Mouse (Mus musculus) embryonic facial prominence, embryonic 12.5 days (tissue): ENCODE measurements at regions not wholly inside any gene's neighbourhood (a gene's known extent, or its start where the extent isn't known, plus 50 kb on each side); places are given as distances from the start of the nearest gene placed in this dataset.

Experiments
- ATAC-seq: fragments of 200-750 bp; cut with Nextera tagmentation; 2 replicates; pipeline ENCODE4 v1.8.0; 2017; ENCODE audit not compliant: insufficient number of reproducible peaks, insufficient read depth, low FRiP score, low TSS enrichment
- H3K27ac ChIP-seq: fragments of 300-500 bp; sonication (generic); 2 replicates; pipeline ENCODE4 v1.5.1; 2016; ENCODE audit warnings: mild to moderate bottlenecking
- H3K27me3 ChIP-seq: fragments of 300-500 bp; sonication (generic); 2 replicates; pipeline ENCODE4 v1.6.1; 2016; ENCODE audit warnings: mild to moderate bottlenecking, moderate library complexity
- H3K36me3 ChIP-seq: fragments of 300-500 bp; sonication (generic); 2 replicates; pipeline ENCODE4 v1.6.1; 2016; ENCODE audit warnings: mild to moderate bottlenecking
- H3K4me1 ChIP-seq: fragments of 300-500 bp; sonication (generic); 2 replicates; pipeline ENCODE4 v1.6.1; 2016
- H3K4me2 ChIP-seq: fragments of 300-500 bp; sonication (generic); replicated peaks from 2 replicates; pipeline ENCODE4 v1.6.1; 2016; ENCODE audit warnings: mild to moderate bottlenecking, moderate library complexity
- H3K4me3 ChIP-seq: fragments of 300-500 bp; sonication (generic); 2 replicates; pipeline ENCODE4 v1.5.1; 2016; ENCODE audit warnings: mild to moderate bottlenecking
- H3K9ac ChIP-seq: fragments of 300-500 bp; sonication (generic); 2 replicates; pipeline ENCODE4 v1.6.1; 2016; ENCODE audit warnings: mild to moderate bottlenecking, moderate library complexity
- H3K9me3 ChIP-seq: fragments of 300-500 bp; sonication (generic); 2 replicates; pipeline ENCODE4 v1.6.1; 2016; ENCODE audit warnings: mild to moderate bottlenecking, moderate library complexity
- WGBS: fragments of 180-500 bp; shearing (Covaris S2); methylation state at CpG from one replicate; pipeline ENCODE4 v1.1.7; 2016; 5-methylcytosine and 5-hydroxymethylcytosine counted together

GRCm38 (mm10) chr1:77202948-77203347, 311.9 kb downstream of the Epha4 start:
- Histone ChIP-seq H3K9me3 (no peaks in the 10 kb centered on the region), H3K36me3 (no peaks in the 10 kb centered on the region), H3K27ac (no peak overlapping the region), H3K4me2 (no peak overlapping the region), H3K27me3 (no peaks in the 10 kb centered on the region), H3K9ac (no peak overlapping the region), H3K4me3 (no peak overlapping the region), H3K4me1 (no peaks in the 10 kb centered on the region)
- WGBS: 73% methylated on average over 4 of the region's 4 CpGs
- ATAC-seq: no peak

GRCm38 (mm10) chr1:77206535-77206934, 308.4 kb downstream of the Epha4 start:
- Histone ChIP-seq H3K27ac (no peak overlapping the region), H3K9ac (no peak overlapping the region), H3K27me3 (no peaks in the 10 kb centered on the region), H3K4me3 (no peak overlapping the region), H3K9me3 (no peaks in the 10 kb centered on the region), H3K36me3 (no peaks in the 10 kb centered on the region), H3K4me1 (no peaks in the 10 kb centered on the region), H3K4me2 (no peak overlapping the region)
- no peak for ATAC-seq
- WGBS: 66% methylated on average over 1 of the region's 1 CpGs

GRCm38 (mm10) chr1:77209395-77209794, 305.5 kb downstream of the Epha4 start:
- H3K4me1 ChIP-seq: peaks cover 5% of the 10 kb centered on the region; the same call in 1 of the 2 replicates
- ATAC-seq: no peak
- no peak overlapping the region for H3K27ac ChIP-seq
- H3K4me3 ChIP-seq: no peak overlapping the region
- no peaks in the 10 kb centered on the region for H3K9me3 ChIP-seq
- H3K27me3 ChIP-seq: no peaks in the 10 kb centered on the region
- H3K4me2 ChIP-seq: no peak overlapping the region
- WGBS: 92% methylated on average over 3 of the region's 3 CpGs
- no peaks in the 10 kb centered on the region for H3K36me3 ChIP-seq
- H3K9ac ChIP-seq: no peak overlapping the region

GRCm38 (mm10) chr1:77213462-77214098, 301.3 kb downstream of the Epha4 start:
- no peak overlapping the region for H3K9ac ChIP-seq
- WGBS: 52% methylated on average over 8 of the region's 8 CpGs
- no peak overlapping the region for H3K27ac ChIP-seq
- no peak for ATAC-seq
- no peak overlapping the region for H3K4me2 ChIP-seq
- no peaks in the 10 kb centered on the region for H3K27me3 ChIP-seq
- no peaks in the 10 kb centered on the region for H3K9me3 ChIP-seq
- H3K4me1 ChIP-seq: peaks cover 5% of the 10 kb centered on the region; the same call in 1 of the 2 replicates
- H3K4me3 ChIP-seq: no peak overlapping the region
- no peaks in the 10 kb centered on the region for H3K36me3 ChIP-seq

- 59% methylated on average over 3 of the region's 3 CpGs for WGBS
- H3K4me1 ChIP-seq: peaks cover 13% of the 10 kb centered on the region
- H3K9ac ChIP-seq: no peak overlapping the region
- no peaks in the 10 kb centered on the region for H3K36me3 ChIP-seq
- H3K4me3 ChIP-seq: no peak overlapping the region
- no peak overlapping the region for H3K4me2 ChIP-seq
- no peak for ATAC-seq
- no peaks in the 10 kb centered on the region for H3K9me3 ChIP-seq
- 0 out of 2 replicates have a peak, but pooled peaks cover 3% of the 10 kb centered on the region for H3K27me3 ChIP-seq
- no peak overlapping the region for H3K27ac ChIP-seq
Measured at GRCm38 (mm10) chr1:77219488-77220321, 295.2 kb downstream of the Epha4 start.

GRCm38 (mm10) chr1:77220322-77220590, 294.6 kb downstream of the Epha4 start:
- Histone ChIP-seq H3K27ac (no peak overlapping the region), H3K4me3 (no peak overlapping the region), H3K27me3 (0 out of 2 replicates have a peak, but pooled peaks cover 3% of the 10 kb centered on the region), H3K9ac (no peak overlapping the region), H3K4me2 (no peak overlapping the region), H3K9me3 (no peaks in the 10 kb centered on the region), H3K36me3 (no peaks in the 10 kb centered on the region), H3K4me1 (peaks cover 13% of the 10 kb centered on the region)
- ATAC-seq: no peak
- 60% methylated on average over 1 of the region's 1 CpGs for WGBS

GRCm38 (mm10) chr1:77220783-77221182, 294.1 kb downstream of the Epha4 start:
- Histone ChIP-seq H3K27ac (no peak overlapping the region), H3K4me1 (peaks cover 15% of the 10 kb centered on the region)
- WGBS: 81% methylated on average over 6 of the region's 6 CpGs

GRCm38 (mm10) chr1:77221900-77222299, 293.0 kb downstream of the Epha4 start:
- H3K27ac ChIP-seq: no peak overlapping the region
- no peaks in the 10 kb centered on the region for H3K36me3 ChIP-seq
- H3K9me3 ChIP-seq: no peaks in the 10 kb centered on the region
- no peak for ATAC-seq
- H3K27me3 ChIP-seq: 0 out of 2 replicates have a peak, but pooled peaks cover 3% of the 10 kb centered on the region
- H3K9ac ChIP-seq: no peak overlapping the region
- H3K4me3 ChIP-seq: no peak overlapping the region
- H3K4me1 ChIP-seq: peaks cover 22% of the 10 kb centered on the region
- 90% methylated on average over 2 of the region's 2 CpGs for WGBS
- no peak overlapping the region for H3K4me2 ChIP-seq

More at GRCm38 (mm10) chr1:77220783-77221182, 294.1 kb downstream of the Epha4 start:
- Histone ChIP-seq H3K27me3 (0 out of 2 replicates have a peak, but pooled peaks cover 3% of the 10 kb centered on the region), H3K4me3 (no peak overlapping the region), H3K9ac (no peak overlapping the region), H3K36me3 (no peaks in the 10 kb centered on the region), H3K9me3 (no peaks in the 10 kb centered on the region), H3K4me2 (no peak overlapping the region)
- ATAC-seq: no peak

- 0 out of 2 replicates have a peak, but pooled peaks have one; percentile 22 for ATAC-seq
- Histone ChIP-seq H3K36me3 (no peaks in the 10 kb centered on the region), H3K27ac (peak overlapping the region; percentile 52; the same call in 1 of the 2 replicates), H3K9ac (no peak overlapping the region), H3K4me2 (peak overlapping the region; percentile 23), H3K9me3 (no peaks in the 10 kb centered on the region), H3K4me1 (peaks cover 29% of the 10 kb centered on the region), H3K27me3 (no peaks in the 10 kb centered on the region), H3K4me3 (no peak overlapping the region)
- 18% methylated on average over 4 of the region's 4 CpGs for WGBS
Measured at GRCm38 (mm10) chr1:77226546-77226945, 288.3 kb downstream of the Epha4 start.

- H3K9me3 ChIP-seq: no peaks in the 10 kb centered on the region
- no peaks in the 10 kb centered on the region for H3K27me3 ChIP-seq
- no peak overlapping the region for H3K9ac ChIP-seq
- no peak overlapping the region for H3K4me3 ChIP-seq
- H3K4me2 ChIP-seq: peak overlapping the region; percentile 23
- H3K36me3 ChIP-seq: no peaks in the 10 kb centered on the region
- peak; percentile 64; the same call in 1 of the 2 replicates for ATAC-seq
- H3K4me1 ChIP-seq: peaks cover 29% of the 10 kb centered on the region
- H3K27ac ChIP-seq: peak overlapping the region; percentile 52
- WGBS: 4% methylated on average over 12 of the region's 12 CpGs
Measured at GRCm38 (mm10) chr1:77226991-77227515, 287.8 kb downstream of the Epha4 start.

GRCm38 (mm10) chr1:77227800-77228199, 287.1 kb downstream of the Epha4 start:
- no peak overlapping the region for H3K9ac ChIP-seq
- no peak overlapping the region for H3K4me3 ChIP-seq
- no peaks in the 10 kb centered on the region for H3K9me3 ChIP-seq
- no peaks in the 10 kb centered on the region for H3K27me3 ChIP-seq
- WGBS: 20% methylated on average over 6 of the region's 6 CpGs
- peak overlapping the region; percentile 23 for H3K4me2 ChIP-seq
- peak overlapping the region; percentile 37 for H3K27ac ChIP-seq
- H3K36me3 ChIP-seq: no peaks in the 10 kb centered on the region
- peaks cover 29% of the 10 kb centered on the region for H3K4me1 ChIP-seq
- no peak for ATAC-seq

GRCm38 (mm10) chr1:77229561-77229960, 285.3 kb downstream of the Epha4 start:
- Histone ChIP-seq H3K4me1 (peaks cover 24% of the 10 kb centered on the region), H3K36me3 (no peaks in the 10 kb centered on the region), H3K9ac (no peak overlapping the region), H3K9me3 (no peaks in the 10 kb centered on the region), H3K4me2 (no peak overlapping the region), H3K27ac (no peak overlapping the region), H3K27me3 (no peaks in the 10 kb centered on the region), H3K4me3 (no peak overlapping the region)
- no peak for ATAC-seq
- WGBS: 85% methylated on average over 4 of the region's 4 CpGs
